8 mouse cellular contexts compared by ENCODE assay signal in the genomic region with DNA sequence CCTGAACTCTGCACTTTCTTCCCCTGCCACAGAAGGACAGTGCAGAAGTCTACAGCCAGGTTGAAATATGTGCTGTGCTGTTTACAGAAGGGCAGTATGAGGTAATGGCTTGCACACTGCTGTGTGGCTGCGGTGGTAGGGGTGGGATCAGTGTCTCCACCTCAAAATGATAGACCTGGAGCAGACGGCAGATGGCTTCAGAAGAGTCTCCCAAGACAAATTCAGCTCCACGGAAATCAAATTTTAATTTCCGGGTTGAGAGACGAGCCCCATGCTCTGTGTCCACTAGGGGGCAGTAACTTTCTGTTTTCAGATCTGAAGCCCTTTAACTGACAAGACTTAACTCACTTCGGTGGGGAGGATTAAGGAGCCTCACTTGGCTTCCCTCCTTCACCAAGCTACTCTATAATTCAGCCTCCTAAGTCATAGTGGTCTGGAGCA. TPM values are rescaled to one million over a fixed set of nuclear protein-coding genes. Genes with fewer than 3 reads are reported as not detected.
DNase-seq lines count a peak whose midpoint lies in the region; ATAC-seq lines count a peak whose summit lies in the region.

No protein-coding gene starts in this region.

- DNase-seq in forebrain, embryonic 10.5 days (ENCODE audit: extremely low spot score, low spot score), result peak; percentile 51
- DNase-seq in NIH3T3 (ENCODE audit: low read depth) (peak; percentile 87), liver (peak; percentile 58)
- peak; percentile 57 for DNase-seq in embryonic facial prominence, embryonic 10.5 days (ENCODE audit: low spot score)
- DNase-seq in hindbrain, embryonic 14.5 days (ENCODE audit: low spot score), result peak; percentile 79
- DNase-seq in midbrain, embryonic 14.5 days, result peak; percentile 85
- DNase-seq in thymus, postnatal 14 days, result peak; percentile 69

- no peak overlapping the region for H3K4me2 ChIP-seq in forebrain, embryonic 12.5 days
- peak overlapping the region; percentile 38 for H3K4me2 ChIP-seq in hindbrain, embryonic 14.5 days (replicated peaks)
- H3K4me2 ChIP-seq in midbrain, embryonic 14.5 days (ENCODE audit: low read length), result peak overlapping the region; percentile 23

- no peaks in the 10 kb centered on the region for H3K27me3 ChIP-seq in forebrain, embryonic 10.5 days (ENCODE audit: poor library complexity, severe bottlenecking)
- H3K27me3 ChIP-seq in forebrain, embryonic 12.5 days, result no peaks in the 10 kb centered on the region
- no peaks in the 10 kb centered on the region for H3K27me3 ChIP-seq in embryonic facial prominence, embryonic 10.5 days (replicated peaks; ENCODE audit: low read depth, poor library complexity, severe bottlenecking)
- no peaks in the 10 kb centered on the region for H3K27me3 ChIP-seq in hindbrain, embryonic 14.5 days (ENCODE audit: control insufficient read depth, insufficient read depth, low read length)
- H3K27me3 ChIP-seq in midbrain, embryonic 14.5 days (ENCODE audit: control insufficient read depth, insufficient read depth, low read length), result no peaks in the 10 kb centered on the region

- peak overlapping the region; percentile 31; the same call in 1 of the 2 replicates for H3K27ac ChIP-seq in forebrain, embryonic 10.5 days
- H3K27ac ChIP-seq in forebrain, embryonic 12.5 days, result no peak overlapping the region
- H3K27ac ChIP-seq in embryonic facial prominence, embryonic 10.5 days (replicated peaks), result no peak overlapping the region; the same call in 1 of the 2 replicates
- H3K27ac ChIP-seq in hindbrain, embryonic 14.5 days, result no peak overlapping the region
- no peak overlapping the region for H3K27ac ChIP-seq in midbrain, embryonic 14.5 days (replicated peaks; ENCODE audit: low read depth, low read length)

- H3K36me3 ChIP-seq in forebrain, embryonic 10.5 days (replicated peaks), result no peaks in the 10 kb centered on the region
- no peaks in the 10 kb centered on the region for H3K36me3 ChIP-seq in forebrain, embryonic 12.5 days (replicated peaks)
- H3K36me3 ChIP-seq in embryonic facial prominence, embryonic 10.5 days (replicated peaks), result no peaks in the 10 kb centered on the region
- H3K36me3 ChIP-seq in hindbrain, embryonic 14.5 days (replicated peaks; ENCODE audit: control insufficient read depth, insufficient read depth), result no peaks in the 10 kb centered on the region
- no peaks in the 10 kb centered on the region for H3K36me3 ChIP-seq in midbrain, embryonic 14.5 days (ENCODE audit: control insufficient read depth, insufficient read depth, low read length)

- H3K9ac ChIP-seq in forebrain, embryonic 12.5 days, result no peak overlapping the region
- no peak overlapping the region for H3K9ac ChIP-seq in hindbrain, embryonic 14.5 days
- H3K9ac ChIP-seq in midbrain, embryonic 14.5 days (replicated peaks; ENCODE audit: low read length), result no peak overlapping the region

- no peaks in the 10 kb centered on the region for H3K9me3 ChIP-seq in forebrain, embryonic 10.5 days
- H3K9me3 ChIP-seq in forebrain, embryonic 12.5 days, result no peaks in the 10 kb centered on the region
- no peaks in the 10 kb centered on the region for H3K9me3 ChIP-seq in embryonic facial prominence, embryonic 10.5 days
- H3K9me3 ChIP-seq in hindbrain, embryonic 14.5 days (ENCODE audit: control insufficient read depth, low read length), result no peaks in the 10 kb centered on the region
- no peaks in the 10 kb centered on the region for H3K9me3 ChIP-seq in midbrain, embryonic 14.5 days (ENCODE audit: control insufficient read depth, low read length)

- WGBS in forebrain, embryonic 10.5 days, result 21% methylated on average over 6 of the region's 6 CpGs
- 20% methylated on average over 6 of the region's 6 CpGs for WGBS in forebrain, embryonic 12.5 days
- WGBS in embryonic facial prominence, embryonic 10.5 days, result 19% methylated on average over 6 of the region's 6 CpGs
- 11% methylated on average over 6 of the region's 6 CpGs for WGBS in hindbrain, embryonic 14.5 days
- 13% methylated on average over 6 of the region's 6 CpGs for whole genome bisulfite sequencing in midbrain, embryonic 14.5 days

- H3K4me1 ChIP-seq in forebrain, embryonic 10.5 days, result no peaks in the 10 kb centered on the region
- no peaks in the 10 kb centered on the region for H3K4me1 ChIP-seq in forebrain, embryonic 12.5 days
- H3K4me1 ChIP-seq in embryonic facial prominence, embryonic 10.5 days, result no peaks in the 10 kb centered on the region
- H3K4me1 ChIP-seq in hindbrain, embryonic 14.5 days (replicated peaks; ENCODE audit: control insufficient read depth, insufficient read depth, low read length), result no peaks in the 10 kb centered on the region
- H3K4me1 ChIP-seq in midbrain, embryonic 14.5 days (ENCODE audit: control insufficient read depth, insufficient read depth, low read length), result no peaks in the 10 kb centered on the region

- no peak overlapping the region for H3K4me3 ChIP-seq in forebrain, embryonic 10.5 days
- H3K4me3 ChIP-seq in forebrain, embryonic 12.5 days (replicated peaks), result no peak overlapping the region
- H3K4me3 ChIP-seq in embryonic facial prominence, embryonic 10.5 days, result peak overlapping the region; percentile 22; the same call in 1 of the 2 replicates
- H3K4me3 ChIP-seq in hindbrain, embryonic 14.5 days (replicated peaks; ENCODE audit: low read length), result no peak overlapping the region
- no peak overlapping the region for H3K4me3 ChIP-seq in midbrain, embryonic 14.5 days (replicated peaks; ENCODE audit: low read depth, low read length)

- no peak for ATAC-seq in forebrain, embryonic 12.5 days (ENCODE audit: low FRiP score)
- ATAC-seq in hindbrain, embryonic 14.5 days (ENCODE audit: low FRiP score), result no peak
- ATAC-seq in midbrain, embryonic 14.5 days (ENCODE audit: low FRiP score, low TSS enrichment), result no peak; the same call in 1 of the 2 replicates

RNA-seq across cellular contexts. Expression of gene Incenp, which starts 12.0 kb away (rescaled TPM):
- polyA plus RNA-seq in forebrain, embryonic 10.5 days (2016; fragmentation: Nextera tagmentation; extraction: Ambion mirVana), result 169 and 178 TPM in 2 replicates
- polyA plus RNA-seq in forebrain, embryonic 12.5 days (2016; fragmentation: Nextera tagmentation; extraction: Ambion mirVana), result 147 and 149 TPM in 2 replicates
- 159 and 169 TPM in 2 replicates for polyA plus RNA-seq in embryonic facial prominence, embryonic 10.5 days (2016; fragmentation: Nextera tagmentation; extraction: Ambion mirVana)
- 18.9 and 22.6 TPM in 2 replicates for polyA plus RNA-seq in hindbrain, embryonic 14.5 days (2014; fragmentation: Nextera tagmentation; extraction: Ambion mirVana)
- 18.1 and 21.7 TPM in 2 replicates for polyA plus RNA-seq in midbrain, embryonic 14.5 days (2014; fragmentation: Nextera tagmentation; extraction: Ambion mirVana)
